Mouse (Mus musculus): ENCODE data around the gene Gfod1. TPM values are rescaled to one million over a fixed set of nuclear protein-coding genes. Genes with fewer than 3 reads are reported as not detected.

The Gfod1 gene
- polyA plus RNA-seq, 1 experiment from 2014 or later: 1.8 TPM

- no peaks in the 10 kb centered on the region for H3K9me3 ChIP-seq (ENCODE audit: control insufficient read depth, low read length)
- H3K4me3 ChIP-seq (ENCODE audit: low read depth, low read length): no peak overlapping the region
- no peak for DNase-seq (ENCODE audit: low spot score)
- H3K9ac ChIP-seq (ENCODE audit: low read depth, low read length): no peak overlapping the region
- H3K27me3 ChIP-seq (replicated peaks; ENCODE audit: control insufficient read depth, insufficient read depth, low read length): no peaks in the 10 kb centered on the region
- WGBS: 39% methylated on average over 16 of the region's 16 CpGs
- no peak; the same call in 1 of the 2 replicates for ATAC-seq (ENCODE audit: low read depth)
- H3K36me3 ChIP-seq (ENCODE audit: control insufficient read depth, insufficient read depth, low read length): no peaks in the 10 kb centered on the region
- no peak overlapping the region for H3K4me2 ChIP-seq (ENCODE audit: low read depth, low read length)
- H3K4me1 ChIP-seq (ENCODE audit: control insufficient read depth, insufficient read depth, low read length): no peaks in the 10 kb centered on the region
- H3K27ac ChIP-seq (replicated peaks; ENCODE audit: low read depth, low read length): no peak overlapping the region
Observed at GRCm38 (mm10) chr13:43208914-43209439, 95.0 kb downstream of the Gfod1 start.

DNA sequence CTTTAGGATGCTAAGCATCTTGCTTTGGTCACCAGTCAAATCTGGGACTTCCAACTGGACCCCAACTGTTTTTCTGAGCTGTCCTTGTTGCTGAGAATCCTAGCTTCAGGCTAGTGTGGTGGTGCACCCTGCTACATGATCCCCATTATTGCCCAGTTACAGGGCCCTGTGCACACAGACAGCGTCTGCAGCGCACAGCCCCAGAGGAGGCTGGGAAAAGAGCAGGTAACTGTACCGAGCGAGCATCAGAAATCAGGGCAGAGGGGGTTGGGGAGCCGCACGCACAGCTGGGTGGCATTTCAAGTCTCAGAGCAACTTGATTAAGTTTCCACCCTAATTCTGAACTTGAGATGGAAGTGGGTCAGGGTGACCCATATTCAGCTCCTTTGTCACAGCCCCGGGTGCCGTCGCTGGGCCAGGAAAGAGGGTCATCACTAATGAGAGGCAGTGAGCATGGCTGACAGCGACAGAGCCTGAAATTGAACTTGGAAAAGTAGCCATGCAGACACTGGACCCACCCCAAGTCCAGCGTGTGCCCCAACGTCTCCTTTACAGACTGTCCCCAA is 97.8 kb downstream of the Gfod1 start:
- DNase-seq (ENCODE audit: low spot score) (no peak), ATAC-seq (ENCODE audit: low read depth) (no peak)
- WGBS: 86% methylated on average over 12 of the region's 12 CpGs
- no peaks in the 10 kb centered on the region for H3K9me3 ChIP-seq (ENCODE audit: control insufficient read depth, low read length)
- no peak overlapping the region for H3K27ac ChIP-seq (replicated peaks; ENCODE audit: low read depth, low read length)
- no peaks in the 10 kb centered on the region for H3K4me1 ChIP-seq (ENCODE audit: control insufficient read depth, insufficient read depth, low read length)
- H3K36me3 ChIP-seq (ENCODE audit: control insufficient read depth, insufficient read depth, low read length): no peaks in the 10 kb centered on the region
- no peaks in the 10 kb centered on the region for H3K27me3 ChIP-seq (replicated peaks; ENCODE audit: control insufficient read depth, insufficient read depth, low read length)
- no peak overlapping the region for H3K4me2 ChIP-seq (ENCODE audit: low read depth, low read length)
- H3K9ac ChIP-seq (ENCODE audit: low read depth, low read length): no peak overlapping the region
- no peak overlapping the region for H3K4me3 ChIP-seq (ENCODE audit: low read depth, low read length)

- H3K27ac ChIP-seq (replicated peaks; ENCODE audit: low read depth, low read length): no peak overlapping the region
Observed at GRCm38 (mm10) chr13:43203641-43204040, 100.3 kb downstream of the Gfod1 start.

DNA sequence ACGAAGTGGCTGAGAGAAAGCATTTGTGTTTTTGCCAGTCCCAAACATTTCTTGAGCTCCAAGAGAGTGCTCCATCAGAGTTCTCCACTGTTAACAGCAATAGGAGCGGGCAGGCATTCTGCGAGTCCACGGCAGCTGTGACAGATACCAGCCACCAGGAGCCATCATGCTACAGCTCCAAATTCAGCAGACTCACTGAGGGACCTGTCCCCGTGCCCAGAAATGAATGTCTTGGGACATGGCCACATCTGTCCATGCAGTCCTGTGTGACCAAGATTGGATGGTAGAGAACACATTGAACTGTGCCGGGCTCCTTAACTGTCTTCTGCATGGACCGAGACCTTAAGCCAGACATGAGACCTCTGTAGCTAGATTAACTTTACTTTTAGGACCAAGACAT is 100.7 kb downstream of the Gfod1 start:
- no peak for ATAC-seq (ENCODE audit: low read depth)
- Histone ChIP-seq H3K4me3 (ENCODE audit: low read depth, low read length) (no peak overlapping the region), H3K27me3 (replicated peaks; ENCODE audit: control insufficient read depth, insufficient read depth, low read length) (no peaks in the 10 kb centered on the region), H3K4me2 (ENCODE audit: low read depth, low read length) (no peak overlapping the region), H3K36me3 (ENCODE audit: control insufficient read depth, insufficient read depth, low read length) (no peaks in the 10 kb centered on the region), H3K27ac (replicated peaks; ENCODE audit: low read depth, low read length) (no peak overlapping the region), H3K4me1 (ENCODE audit: control insufficient read depth, insufficient read depth, low read length) (no peaks in the 10 kb centered on the region), H3K9ac (ENCODE audit: low read depth, low read length) (no peak overlapping the region), H3K9me3 (ENCODE audit: control insufficient read depth, low read length) (no peaks in the 10 kb centered on the region)
- DNase-seq (ENCODE audit: low spot score): no peak
- 85% methylated on average over 7 of the region's 7 CpGs for WGBS

More at GRCm38 (mm10) chr13:43203641-43204040, 100.3 kb downstream of the Gfod1 start:
- Histone ChIP-seq H3K4me2 (ENCODE audit: low read depth, low read length) (no peak overlapping the region), H3K9me3 (ENCODE audit: control insufficient read depth, low read length) (no peaks in the 10 kb centered on the region), H3K4me1 (ENCODE audit: control insufficient read depth, insufficient read depth, low read length) (no peaks in the 10 kb centered on the region), H3K9ac (ENCODE audit: low read depth, low read length) (no peak overlapping the region), H3K4me3 (ENCODE audit: low read depth, low read length) (no peak overlapping the region), H3K36me3 (ENCODE audit: control insufficient read depth, insufficient read depth, low read length) (no peaks in the 10 kb centered on the region), H3K27me3 (replicated peaks; ENCODE audit: control insufficient read depth, insufficient read depth, low read length) (no peaks in the 10 kb centered on the region)
- ATAC-seq (ENCODE audit: low read depth) (no peak), DNase-seq (ENCODE audit: low spot score) (peak; percentile 40)
- 57% methylated on average over 5 of the region's 5 CpGs for WGBS

DNA sequence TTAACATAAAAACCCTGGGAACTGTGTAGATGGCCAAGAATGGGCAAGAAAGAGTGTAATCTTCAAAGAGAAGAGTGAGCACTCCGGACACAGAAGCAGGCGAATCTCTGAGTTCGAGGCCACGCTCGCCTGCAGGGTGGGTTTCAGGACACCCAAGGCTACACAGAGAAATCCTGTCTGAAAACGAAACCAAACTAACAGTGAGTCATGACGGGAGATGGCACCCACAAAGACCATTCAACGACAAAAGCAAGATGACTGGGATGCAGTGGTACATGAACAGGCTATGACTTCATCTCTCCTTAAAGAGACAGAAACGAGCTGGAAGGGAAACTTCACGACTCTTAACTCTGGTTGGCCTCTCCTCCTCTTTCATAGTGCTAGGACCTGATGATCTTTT is 101.6 kb downstream of the Gfod1 start:
- no peak for ATAC-seq (ENCODE audit: low read depth)
- no peaks in the 10 kb centered on the region for H3K9me3 ChIP-seq (ENCODE audit: control insufficient read depth, low read length)
- no peak overlapping the region for H3K27ac ChIP-seq (replicated peaks; ENCODE audit: low read depth, low read length)
- no peak overlapping the region for H3K9ac ChIP-seq (ENCODE audit: low read depth, low read length)
- WGBS: 79% methylated on average over 10 of the region's 10 CpGs
- H3K4me3 ChIP-seq (ENCODE audit: low read depth, low read length): no peak overlapping the region
- H3K27me3 ChIP-seq (replicated peaks; ENCODE audit: control insufficient read depth, insufficient read depth, low read length): no peaks in the 10 kb centered on the region
- DNase-seq (ENCODE audit: low spot score): no peak
- H3K4me1 ChIP-seq (ENCODE audit: control insufficient read depth, insufficient read depth, low read length): no peaks in the 10 kb centered on the region
- no peak overlapping the region for H3K4me2 ChIP-seq (ENCODE audit: low read depth, low read length)
- no peaks in the 10 kb centered on the region for H3K36me3 ChIP-seq (ENCODE audit: control insufficient read depth, insufficient read depth, low read length)

DNA sequence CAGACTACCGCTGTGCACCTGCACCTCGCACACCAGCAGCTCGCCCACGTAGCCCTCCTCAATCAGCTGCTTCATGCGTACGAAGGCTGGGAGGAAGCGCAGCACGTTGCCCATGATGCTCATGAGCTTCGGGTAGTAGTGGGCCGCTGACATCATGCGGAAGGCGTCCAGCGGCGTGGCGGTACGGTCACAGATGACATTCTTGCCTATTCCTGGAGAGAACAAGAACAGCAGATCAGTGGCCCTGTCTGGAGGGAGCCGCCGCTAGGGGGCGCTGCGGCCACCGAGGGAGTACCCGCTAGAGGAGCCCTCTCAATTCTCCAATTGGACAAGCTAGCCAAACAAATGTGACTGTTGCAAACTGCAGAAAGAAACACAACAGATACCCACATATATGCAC is 102.9 kb downstream of the Gfod1 start:
- Histone ChIP-seq H3K36me3 (ENCODE audit: control insufficient read depth, insufficient read depth, low read length) (no peaks in the 10 kb centered on the region), H3K9me3 (ENCODE audit: control insufficient read depth, low read length) (no peaks in the 10 kb centered on the region), H3K4me1 (ENCODE audit: control insufficient read depth, insufficient read depth, low read length) (no peaks in the 10 kb centered on the region), H3K27ac (replicated peaks; ENCODE audit: low read depth, low read length) (no peak overlapping the region), H3K9ac (ENCODE audit: low read depth, low read length) (no peak overlapping the region), H3K27me3 (replicated peaks; ENCODE audit: control insufficient read depth, insufficient read depth, low read length) (no peaks in the 10 kb centered on the region), H3K4me2 (ENCODE audit: low read depth, low read length) (no peak overlapping the region), H3K4me3 (ENCODE audit: low read depth, low read length) (no peak overlapping the region)
- 38% methylated on average over 22 of the region's 22 CpGs for WGBS
- DNase-seq (ENCODE audit: low spot score) (no peak), ATAC-seq (ENCODE audit: low read depth) (no peak)

- 78% methylated on average over 22 of the region's 22 CpGs for WGBS
- no peak overlapping the region for H3K27ac ChIP-seq (replicated peaks; ENCODE audit: low read depth, low read length)
- no peak for DNase-seq (ENCODE audit: low spot score)
- H3K4me2 ChIP-seq (ENCODE audit: low read depth, low read length): no peak overlapping the region
- no peaks in the 10 kb centered on the region for H3K9me3 ChIP-seq (ENCODE audit: control insufficient read depth, low read length)
- no peaks in the 10 kb centered on the region for H3K4me1 ChIP-seq (ENCODE audit: control insufficient read depth, insufficient read depth, low read length)
- H3K27me3 ChIP-seq (replicated peaks; ENCODE audit: control insufficient read depth, insufficient read depth, low read length): no peaks in the 10 kb centered on the region
- H3K9ac ChIP-seq (ENCODE audit: low read depth, low read length): no peak overlapping the region
- H3K4me3 ChIP-seq (ENCODE audit: low read depth, low read length): no peak overlapping the region
- no peaks in the 10 kb centered on the region for H3K36me3 ChIP-seq (ENCODE audit: control insufficient read depth, insufficient read depth, low read length)
- ATAC-seq (ENCODE audit: low read depth): no peak
Observed at GRCm38 (mm10) chr13:43200473-43200872, 103.5 kb downstream of the Gfod1 start.

- Histone ChIP-seq H3K4me2 (ENCODE audit: low read depth, low read length) (no peak overlapping the region), H3K4me1 (ENCODE audit: control insufficient read depth, insufficient read depth, low read length) (no peaks in the 10 kb centered on the region), H3K27me3 (replicated peaks; ENCODE audit: control insufficient read depth, insufficient read depth, low read length) (no peaks in the 10 kb centered on the region), H3K27ac (replicated peaks; ENCODE audit: low read depth, low read length) (no peak overlapping the region), H3K9me3 (ENCODE audit: control insufficient read depth, low read length) (no peaks in the 10 kb centered on the region), H3K9ac (ENCODE audit: low read depth, low read length) (no peak overlapping the region), H3K36me3 (ENCODE audit: control insufficient read depth, insufficient read depth, low read length) (no peaks in the 10 kb centered on the region), H3K4me3 (ENCODE audit: low read depth, low read length) (no peak overlapping the region)
- DNase-seq (ENCODE audit: low spot score) (no peak), ATAC-seq (ENCODE audit: low read depth) (no peak)
- 64% methylated on average over 5 of the region's 5 CpGs for WGBS
Observed at GRCm38 (mm10) chr13:43199749-43200148, 104.2 kb downstream of the Gfod1 start.

DNA sequence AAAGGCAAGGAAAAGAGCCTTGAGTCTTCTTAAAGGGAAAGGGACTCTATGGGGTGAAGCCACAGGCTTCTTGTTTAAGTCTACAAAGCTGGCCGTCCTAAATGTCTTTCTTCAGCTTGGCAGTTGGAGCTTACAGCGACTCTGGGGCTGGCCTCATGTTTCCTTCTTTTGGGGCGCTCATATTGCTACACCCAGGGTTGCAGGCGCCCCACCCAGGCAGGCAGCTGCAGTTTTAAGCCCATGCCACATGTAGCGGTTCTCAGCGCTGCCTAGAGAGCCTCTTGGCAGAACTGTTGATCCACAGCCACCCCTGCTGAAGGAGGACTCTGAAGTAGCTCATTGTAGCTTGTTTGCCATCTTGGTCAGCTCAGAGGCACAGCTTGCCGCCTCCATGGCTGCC is 104.7 kb downstream of the Gfod1 start:
- Histone ChIP-seq H3K9ac (ENCODE audit: low read depth, low read length) (no peak overlapping the region), H3K27ac (replicated peaks; ENCODE audit: low read depth, low read length) (no peak overlapping the region), H3K36me3 (ENCODE audit: control insufficient read depth, insufficient read depth, low read length) (no peaks in the 10 kb centered on the region), H3K27me3 (replicated peaks; ENCODE audit: control insufficient read depth, insufficient read depth, low read length) (no peaks in the 10 kb centered on the region), H3K9me3 (ENCODE audit: control insufficient read depth, low read length) (no peaks in the 10 kb centered on the region), H3K4me3 (ENCODE audit: low read depth, low read length) (no peak overlapping the region), H3K4me2 (ENCODE audit: low read depth, low read length) (no peak overlapping the region), H3K4me1 (ENCODE audit: control insufficient read depth, insufficient read depth, low read length) (no peaks in the 10 kb centered on the region)
- DNase-seq (ENCODE audit: low spot score) (no peak), ATAC-seq (ENCODE audit: low read depth) (no peak)
- WGBS: 86% methylated on average over 7 of the region's 7 CpGs
